Mouse (Mus musculus) cerebellum, postnatal 4 days (tissue): ENCODE results near the gene Btla.

Source experiments
- DNase-seq, 2 experiments: peaks; one replicate each; pipeline ENCODE4 v3.0.0; 2022; ENCODE audit warnings: low spot score in 2 of 2, mixed read lengths in 1 of 2

The Btla gene

DNA sequence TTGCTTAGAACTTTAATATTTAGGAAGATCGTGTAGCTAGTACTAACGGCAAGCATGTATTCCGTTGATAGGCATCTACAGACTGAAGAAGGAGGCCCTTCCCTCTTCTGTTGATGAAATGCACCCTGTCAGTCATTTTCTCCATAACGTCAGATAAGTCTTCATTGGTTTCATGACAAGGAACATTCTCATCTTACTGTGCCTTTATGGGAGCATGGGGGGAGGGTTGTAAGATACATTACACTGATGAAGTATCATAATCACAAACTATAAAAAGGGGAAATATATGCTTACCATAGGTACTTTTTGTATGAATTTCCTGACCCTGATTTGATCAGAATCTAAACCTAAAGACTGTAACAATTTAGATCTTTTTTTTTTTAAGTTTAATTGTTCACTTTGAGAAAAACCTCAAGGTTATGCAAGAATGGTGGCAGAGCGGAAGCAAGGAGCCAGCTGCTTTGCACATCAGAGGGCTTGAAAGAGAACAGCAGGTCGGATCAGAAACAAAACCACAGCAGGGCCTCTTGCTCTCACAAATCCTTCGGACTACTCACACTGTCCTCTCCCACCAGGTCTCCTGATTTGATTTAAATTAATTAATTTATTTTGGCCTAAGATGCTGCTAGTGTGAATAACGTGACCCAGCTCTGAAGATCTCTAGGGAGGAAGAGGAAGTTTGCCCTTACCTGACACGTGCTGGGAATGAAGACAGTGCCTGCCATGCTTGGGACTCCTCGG lies at the start of gene Btla:
Btla (plus strand) TSS at position 668 of the 741 bp plus-strand sequence.
- no peak for DNase-seq

DNA sequence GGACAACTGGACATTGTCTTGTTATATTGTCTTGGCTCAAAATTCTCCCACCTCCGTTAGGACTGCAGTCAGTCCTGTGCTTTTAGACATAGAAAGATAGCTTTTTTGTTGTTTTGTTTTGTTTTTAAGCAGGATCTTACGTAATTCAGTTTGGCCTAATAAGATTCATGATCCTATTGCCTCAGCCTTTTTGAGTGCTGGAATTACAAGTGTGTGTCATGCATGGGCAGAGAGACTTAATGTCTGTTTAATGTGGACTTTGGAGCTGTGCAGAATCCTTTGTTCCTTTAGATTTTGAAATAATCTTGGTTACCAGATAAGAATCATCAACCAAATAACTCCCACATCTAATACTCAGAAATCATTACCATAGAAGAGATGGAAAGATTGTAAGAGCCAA lies 45.6 kb upstream of the Btla start:
- no peak for DNase-seq

DNA sequence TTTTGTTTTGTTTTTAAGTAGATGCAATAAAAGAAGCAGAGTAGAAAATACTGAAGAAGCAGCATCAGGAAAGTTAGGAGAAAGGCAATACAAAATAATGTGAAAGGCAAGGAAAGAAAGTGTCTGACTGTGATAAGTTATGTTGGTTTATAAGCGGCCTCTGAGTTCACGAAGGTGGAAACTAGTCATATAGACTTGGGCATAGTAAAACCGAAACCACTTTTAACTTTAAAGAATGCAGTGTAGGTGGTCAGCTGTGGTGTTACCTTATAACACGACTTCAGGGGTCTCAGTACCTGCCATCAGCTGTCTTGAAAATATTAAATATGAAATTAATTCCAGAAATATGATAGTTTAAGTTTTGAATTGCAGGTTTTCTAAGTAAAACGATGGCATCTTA lies 42.3 kb upstream of the Btla start:
- DNase-seq, result no peak

GRCm38 (mm10) chr16:45192613-45193012 lies 31.5 kb upstream of the Btla start:
- DNase-seq, result peak; percentile 69 to 81

DNA sequence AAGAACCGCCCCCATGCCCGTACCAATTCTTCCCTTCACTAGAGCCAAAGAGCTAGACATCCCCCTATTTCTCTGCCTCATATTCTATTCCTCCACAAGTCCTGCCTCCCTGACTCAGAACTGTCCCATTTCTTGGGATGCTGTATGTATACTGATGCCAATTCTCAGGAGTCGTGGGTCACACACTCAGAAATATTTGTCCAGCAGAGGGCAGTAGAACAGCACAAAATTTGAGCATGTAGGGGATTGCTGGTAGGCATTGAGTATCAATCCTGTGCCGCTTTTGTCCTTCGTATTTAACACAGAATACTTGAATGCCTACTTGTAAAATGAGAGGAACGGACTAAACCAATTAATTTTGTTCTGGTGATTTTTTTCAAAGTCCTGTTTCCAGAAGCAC lies 27.3 kb upstream of the Btla start:
- DNase-seq, result peak; percentile 38 to 68

DNA sequence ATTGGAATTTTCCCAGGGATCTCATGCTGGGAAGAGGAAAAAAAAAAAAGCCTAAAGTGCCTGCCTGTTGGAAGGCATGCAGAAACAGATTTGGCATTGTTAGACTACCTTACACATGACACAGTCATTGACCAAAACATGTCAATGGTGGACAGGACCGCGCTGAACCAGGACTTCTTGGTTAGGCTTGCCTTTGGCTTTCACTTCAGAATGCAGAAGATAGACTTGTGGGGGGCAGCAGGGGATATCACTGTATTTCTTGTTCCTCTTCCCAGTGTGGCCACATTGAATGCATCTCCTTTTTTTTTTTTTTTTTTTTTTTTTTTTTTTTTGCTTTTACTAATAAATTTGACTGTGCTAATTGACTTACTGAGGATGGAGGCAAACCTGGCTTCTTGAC lies 22.7 kb upstream of the Btla start:
- DNase-seq, result no peak

DNA sequence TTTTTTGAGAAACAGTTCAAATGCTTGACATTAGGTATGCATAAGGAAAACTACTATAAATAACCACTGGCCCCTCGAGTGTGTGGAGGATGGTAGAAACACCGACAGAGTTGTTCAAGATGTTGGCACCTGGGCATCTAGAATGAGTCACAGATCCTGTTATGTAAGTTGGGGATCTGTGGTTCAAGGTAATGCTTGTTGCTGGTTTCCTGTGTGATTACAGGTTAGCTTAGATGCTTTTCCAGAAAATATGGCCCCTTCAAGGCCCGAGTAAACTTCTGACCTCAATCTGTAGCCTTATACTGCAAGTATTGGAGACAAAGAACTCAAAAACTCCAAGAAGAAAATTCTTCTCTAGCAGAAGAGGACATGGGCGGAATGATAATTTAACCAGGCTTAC lies 19.7 kb upstream of the Btla start:
- DNase-seq, result no peak

GRCm38 (mm10) chr16:45204859-45205670 lies 19.1 kb upstream of the Btla start:
- no peak for DNase-seq

- DNase-seq, result no peak
Observed at GRCm38 (mm10) chr16:45222016-45222415, 2.1 kb upstream of the Btla start.

DNA sequence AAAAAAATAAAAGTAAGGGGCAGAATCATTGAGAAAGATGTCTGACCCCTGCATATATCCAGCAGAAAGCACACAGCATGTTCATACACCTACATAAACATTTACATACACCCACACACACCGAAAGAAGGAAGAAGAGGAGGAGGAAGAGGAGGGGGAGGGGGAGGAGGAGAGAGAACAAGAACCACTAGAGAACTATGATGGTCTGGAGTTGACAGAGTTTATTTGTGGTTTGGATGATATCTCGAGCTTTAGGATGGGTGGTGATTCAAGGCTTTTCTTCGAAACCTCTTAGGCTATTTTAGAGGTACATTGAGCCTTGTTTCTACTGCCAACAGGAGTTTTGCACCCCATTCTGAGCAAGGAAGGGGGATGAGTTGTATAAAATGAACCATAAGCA lies 1.3 kb upstream of the Btla start:
- DNase-seq, result no peak

- DNase-seq, result no peak
Observed at GRCm38 (mm10) chr16:45224431-45225008, 405 bp downstream of the Btla start.

DNA sequence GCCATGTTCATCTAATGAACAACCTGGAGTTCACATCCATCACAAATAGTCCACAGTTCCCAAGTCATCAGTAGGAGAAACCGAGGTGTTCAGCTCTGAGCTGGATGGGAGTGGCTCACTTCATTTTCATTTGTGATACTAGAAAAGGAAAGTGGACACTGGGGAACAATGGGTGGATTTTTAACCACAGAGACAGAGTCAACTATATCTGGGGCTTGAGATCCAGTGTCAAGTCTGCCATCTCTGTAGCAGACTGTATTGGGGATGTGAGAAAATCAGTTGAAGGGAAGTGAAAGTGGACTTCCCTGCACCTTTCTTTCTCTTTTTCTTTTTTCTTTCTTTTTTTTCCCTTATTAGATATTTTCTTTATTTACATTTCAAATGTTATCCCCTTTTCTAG lies 2.9 kb downstream of the Btla start:
- no peak for DNase-seq

GRCm38 (mm10) chr16:45231296-45231695 lies 7.2 kb downstream of the Btla start:
- no peak for DNase-seq

DNA sequence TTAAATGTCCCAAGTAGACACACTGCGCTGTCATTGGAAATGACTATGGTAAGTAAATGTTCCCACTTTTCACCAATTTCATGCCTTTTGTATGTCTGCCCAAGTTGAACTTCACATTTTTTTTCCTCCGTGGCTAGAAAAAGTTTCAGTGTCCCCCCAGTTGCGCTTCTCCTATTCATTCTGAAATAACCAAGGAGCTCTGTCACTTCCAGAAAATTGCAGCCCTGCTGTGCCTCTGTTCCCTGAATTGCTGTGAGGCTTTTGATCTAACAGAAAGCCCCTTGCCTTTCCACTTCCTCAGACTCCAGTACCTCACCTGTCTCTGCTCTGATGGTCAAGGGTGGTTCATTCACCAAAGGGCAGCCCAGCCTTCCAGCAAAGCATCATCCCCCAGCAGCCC lies 8.9 kb downstream of the Btla start:
- no peak for DNase-seq

DNA sequence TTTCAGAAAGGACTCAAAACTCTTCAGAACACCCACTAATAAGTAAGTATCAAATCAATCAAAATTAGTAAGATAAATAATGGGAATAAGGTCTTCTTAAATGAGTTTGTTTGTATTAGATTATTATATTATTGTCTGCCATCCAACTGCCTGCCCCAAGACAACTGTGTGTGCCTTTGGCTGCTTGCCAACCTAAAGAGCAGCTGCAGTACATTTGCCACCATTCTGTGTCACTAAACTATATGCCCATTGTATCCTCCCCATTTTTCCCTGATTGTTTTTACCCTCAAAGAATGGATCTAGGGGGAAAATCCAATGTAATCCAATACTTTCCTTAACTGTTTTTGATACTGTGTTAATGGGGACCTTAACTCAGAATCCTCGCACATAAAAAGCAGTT lies 18.6 kb downstream of the Btla start:
- no peak for DNase-seq

- no peak for DNase-seq
Observed at GRCm38 (mm10) chr16:45244930-45245472, 20.9 kb downstream of the Btla start.

- DNase-seq, result no peak
Observed at GRCm38 (mm10) chr16:45249761-45250160, 25.6 kb downstream of the Btla start.

DNA sequence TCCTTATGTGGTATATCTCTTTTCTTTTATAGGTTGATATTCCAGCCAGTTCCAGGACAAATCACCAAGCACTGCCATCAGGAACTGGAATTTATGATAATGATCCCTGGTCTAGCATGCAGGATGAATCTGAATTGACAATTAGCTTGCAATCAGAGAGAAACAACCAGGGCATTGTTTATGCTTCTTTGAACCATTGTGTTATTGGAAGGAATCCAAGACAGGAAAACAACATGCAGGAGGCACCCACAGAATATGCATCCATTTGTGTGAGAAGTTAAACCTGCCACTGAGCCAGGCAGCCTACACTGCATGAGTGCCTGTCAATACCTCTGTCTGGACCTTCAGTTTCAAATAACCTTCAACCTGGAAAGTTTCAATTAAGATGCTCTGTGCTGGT lies 26.2 kb downstream of the Btla start:
- DNase-seq, result no peak

- no peak for DNase-seq
Observed at GRCm38 (mm10) chr16:45251773-45252413, 27.8 kb downstream of the Btla start.

- no peak for DNase-seq
Observed at GRCm38 (mm10) chr16:45255183-45255861, 31.2 kb downstream of the Btla start.

DNA sequence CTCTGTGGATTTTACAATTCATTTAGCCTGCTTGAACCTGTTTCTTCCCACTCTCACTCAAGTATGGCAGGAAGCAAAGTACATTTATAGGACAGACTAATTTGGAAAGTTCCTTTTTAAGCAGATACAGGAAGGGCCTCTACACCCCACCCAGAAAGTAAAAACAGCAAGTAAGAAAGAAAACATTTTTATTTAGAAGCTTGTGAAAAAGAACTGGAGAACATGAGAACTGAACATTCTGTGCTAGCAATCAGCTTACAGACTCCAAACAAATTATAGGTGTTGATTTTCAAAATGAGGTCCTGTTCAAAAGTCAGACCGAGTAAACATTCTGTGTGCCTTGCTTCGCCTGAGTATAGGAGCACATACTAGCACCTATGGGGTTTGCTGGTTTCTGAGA lies 32.8 kb downstream of the Btla start:
- no peak for DNase-seq
